Mouse (Mus musculus) thymus, adult 2 months (tissue): ENCODE data around the gene Lax1.

ENCODE experiments used
- CTCF ChIP-seq: fragments of 200-500 bp; IDR thresholded peaks from 2 replicates; pipeline ENCODE4 v1.5.1; 2012; ENCODE audit warnings: mild to moderate bottlenecking, control low read depth, low read length, moderate library complexity, borderline replicate concordance; ENCODE audit not compliant: control insufficient read depth, poor library complexity, insufficient read depth; ENCODE audit errors: extremely low read depth
- POLR2A ChIP-seq: fragments of 200-500 bp; IDR thresholded peaks from 2 replicates; pipeline ENCODE4 v1.6.1; 2012; ENCODE audit warnings: mild to moderate bottlenecking, low read length, control low read depth, moderate library complexity; ENCODE audit not compliant: control insufficient read depth, poor library complexity, insufficient read depth; ENCODE audit errors: extremely low read depth

DNA sequence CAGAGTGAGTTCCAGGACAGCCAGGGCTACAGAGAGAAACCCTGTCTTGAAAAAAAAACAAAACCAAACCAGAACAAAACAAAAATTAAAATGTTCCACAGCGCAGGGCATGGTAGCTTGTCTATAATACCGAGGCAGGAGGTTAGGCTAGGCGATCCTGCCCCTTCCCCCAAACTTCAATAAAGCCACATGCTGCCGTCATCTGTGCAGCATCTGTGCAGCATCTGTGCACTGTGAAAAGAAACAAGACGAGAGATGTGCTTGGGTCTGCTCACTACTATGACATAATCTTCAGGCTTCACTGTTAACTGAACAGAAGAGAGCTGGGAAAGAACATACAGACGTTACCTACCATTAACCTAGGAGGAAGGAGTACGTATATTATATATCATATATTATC is 30.4 kb upstream of the Lax1 start:
- TF ChIP-seq CTCF: no peak
- no peak for TF ChIP-seq POLR2A
